Mouse (Mus musculus): Measurements from ENCODE around the gene Nelfe.
A peak's percentile ranks its signal among the peaks of the same experiment; 100 is the strongest.
"Not testable (repeated sequence)": the region's sequence is repeated elsewhere in the genome, so short reads cannot be mapped to it uniquely, and the experiment has no call there.

Nelfe gene

DNA sequence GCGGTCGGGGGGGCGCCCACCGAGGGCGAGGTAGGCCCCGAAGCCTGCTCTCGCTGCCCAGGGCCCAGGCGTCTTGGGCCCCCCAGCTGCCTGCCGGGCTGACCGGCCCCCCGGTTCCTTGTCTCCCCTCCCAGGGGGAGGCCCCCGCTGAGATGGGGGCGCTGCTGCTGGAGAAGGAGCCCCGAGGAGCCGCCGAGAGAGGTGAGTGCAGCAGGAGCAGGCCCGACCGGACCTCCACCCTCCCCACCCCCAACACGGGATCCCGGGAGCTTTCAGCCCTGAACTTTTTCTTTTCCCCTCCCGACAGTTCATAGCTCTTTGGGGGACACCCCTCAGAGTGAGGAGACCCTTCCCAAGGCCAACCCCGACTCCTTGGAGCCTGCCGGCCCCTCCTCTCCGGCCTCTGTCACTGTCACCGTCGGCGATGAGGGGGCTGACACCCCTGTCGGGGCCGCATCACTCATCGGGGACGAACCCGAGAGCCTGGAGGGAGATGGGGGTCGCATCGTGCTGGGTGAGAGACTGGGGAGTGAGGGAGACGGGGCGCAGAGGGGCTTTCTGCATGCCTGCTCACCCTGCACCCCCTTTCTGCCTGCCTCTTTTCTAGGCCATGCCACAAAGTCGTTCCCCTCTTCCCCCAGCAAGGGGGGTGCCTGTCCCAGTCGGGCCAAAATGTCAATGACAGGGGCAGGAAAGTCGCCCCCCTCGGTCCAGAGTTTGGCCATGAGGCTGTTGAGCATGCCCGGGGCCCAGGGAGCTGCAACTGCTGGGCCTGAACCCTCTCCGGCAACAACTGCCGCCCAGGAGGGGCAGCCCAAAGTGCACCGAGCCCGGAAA is 49.1 kb downstream of the Nelfe start:
- TF ChIP-seq NANOG (IDR thresholded peaks at IDR 0.05; ENCODE audit: borderline replicate concordance, low read length) (no peak), CTCF (conservative IDR thresholded peaks at IDR 0.05; ENCODE audit: low read length) (no peak), POU5F1 (IDR thresholded peaks at IDR 0.05; ENCODE audit: borderline replicate concordance, low read length) (no peak)
- H3K4me3 ChIP-seq (replicated peaks; ENCODE audit: low read length), result peak overlapping the region; percentile 92
- H3K9me3 ChIP-seq (ENCODE audit: low read length), result no peaks in the 10 kb centered on the region
- H3K4me1 ChIP-seq (replicated peaks; ENCODE audit: low read depth, low read length), result peaks cover 70% of the 10 kb centered on the region
- H3K27me3 ChIP-seq (ENCODE audit: insufficient read depth, low read length), result 0 out of 2 replicates have a peak, but pooled peaks cover 4% of the 10 kb centered on the region
- H3K36me3 ChIP-seq (ENCODE audit: insufficient read depth, low read length), result peaks cover 40% of the 10 kb centered on the region

DNA sequence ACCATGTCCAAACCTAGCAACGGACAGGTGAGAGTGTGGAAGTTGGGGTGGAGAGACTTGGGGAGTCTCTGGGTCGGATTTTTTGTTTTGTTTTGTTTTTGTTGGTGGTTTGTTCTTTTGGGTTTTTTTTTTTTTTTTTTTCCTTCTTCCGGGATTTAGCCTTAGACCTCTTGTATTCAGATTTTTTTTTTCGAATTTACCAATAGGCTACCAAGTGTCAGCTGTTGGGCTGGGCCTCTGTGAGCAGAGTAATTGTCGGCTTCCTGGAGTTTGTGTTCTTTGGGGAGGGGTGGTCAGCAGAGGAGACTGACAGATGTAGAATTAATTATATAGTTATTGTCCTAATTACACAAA is 49.7 kb downstream of the Nelfe start:
- Histone ChIP-seq H3K9me3 (ENCODE audit: low read length) (no peaks in the 10 kb centered on the region), H3K4me3 (replicated peaks; ENCODE audit: low read length) (peak overlapping the region; percentile 92), H3K4me1 (replicated peaks; ENCODE audit: low read depth, low read length) (peaks cover 76% of the 10 kb centered on the region), H3K36me3 (ENCODE audit: insufficient read depth, low read length) (peaks cover 46% of the 10 kb centered on the region), H3K27me3 (ENCODE audit: insufficient read depth, low read length) (0 out of 2 replicates have a peak, but pooled peaks cover 4% of the 10 kb centered on the region)
- TF ChIP-seq NANOG (IDR thresholded peaks at IDR 0.05; ENCODE audit: borderline replicate concordance, low read length) (no peak), CTCF (conservative IDR thresholded peaks at IDR 0.05; ENCODE audit: low read length) (no peak), POU5F1 (IDR thresholded peaks at IDR 0.05; ENCODE audit: borderline replicate concordance, low read length) (no peak)

DNA sequence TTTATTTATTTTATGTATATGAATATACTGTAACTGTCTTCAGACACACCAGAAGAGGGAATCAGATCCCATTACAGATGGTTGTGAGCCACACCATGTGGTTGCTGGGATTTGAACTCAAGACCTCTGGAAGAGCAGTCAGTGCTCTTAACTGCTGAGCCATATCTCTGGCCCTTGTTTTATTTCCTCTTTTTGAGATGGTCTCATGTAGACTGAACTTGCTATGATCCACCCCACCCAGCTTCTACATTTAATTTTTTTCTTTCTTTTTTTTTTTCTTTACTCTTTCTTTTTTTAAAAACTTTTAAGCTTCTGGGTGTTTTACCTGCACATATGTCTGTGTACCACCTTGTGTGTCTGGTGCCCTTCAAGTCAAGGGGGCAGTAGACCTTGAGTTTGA is 50.6 kb downstream of the Nelfe start:
- H3K4me3 ChIP-seq (replicated peaks; ENCODE audit: low read length); H3K9me3 ChIP-seq (ENCODE audit: low read length); H3K27me3 ChIP-seq (ENCODE audit: insufficient read depth, low read length): not testable (repeated sequence)
- peaks cover 77% of the 10 kb centered on the region for H3K4me1 ChIP-seq (replicated peaks; ENCODE audit: low read depth, low read length)
- H3K36me3 ChIP-seq (ENCODE audit: insufficient read depth, low read length), result peaks cover 51% of the 10 kb centered on the region

DNA sequence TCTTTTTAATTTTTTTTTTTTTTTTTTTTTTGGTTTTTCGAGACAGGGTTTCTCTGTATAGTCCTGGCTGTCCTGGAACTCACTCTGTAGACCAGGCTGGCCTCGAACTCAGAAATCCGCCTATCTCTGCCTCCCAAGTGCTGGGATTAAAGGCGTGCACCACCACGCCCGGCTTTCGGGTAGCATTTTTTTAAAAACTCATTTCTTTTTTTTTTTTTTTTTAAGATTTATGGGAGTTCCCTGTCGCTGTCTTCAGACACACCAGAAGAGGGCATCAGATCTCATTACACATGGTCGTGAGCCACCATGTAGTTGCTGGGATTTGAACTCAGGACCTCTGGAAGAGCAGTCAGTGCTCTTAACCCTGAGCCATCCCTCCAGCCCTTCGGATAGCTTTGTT is 51.8 kb downstream of the Nelfe start:
- Histone ChIP-seq H3K4me1 (replicated peaks; ENCODE audit: low read depth, low read length) (peaks cover 78% of the 10 kb centered on the region), H3K36me3 (ENCODE audit: insufficient read depth, low read length) (peaks cover 57% of the 10 kb centered on the region), H3K4me3 (replicated peaks; ENCODE audit: low read length) (0 out of 2 replicates have a peak overlapping the region, but pooled peaks have one; percentile 46)
- H3K27me3 ChIP-seq (ENCODE audit: insufficient read depth, low read length); H3K9me3 ChIP-seq (ENCODE audit: low read length): not testable (repeated sequence)

DNA sequence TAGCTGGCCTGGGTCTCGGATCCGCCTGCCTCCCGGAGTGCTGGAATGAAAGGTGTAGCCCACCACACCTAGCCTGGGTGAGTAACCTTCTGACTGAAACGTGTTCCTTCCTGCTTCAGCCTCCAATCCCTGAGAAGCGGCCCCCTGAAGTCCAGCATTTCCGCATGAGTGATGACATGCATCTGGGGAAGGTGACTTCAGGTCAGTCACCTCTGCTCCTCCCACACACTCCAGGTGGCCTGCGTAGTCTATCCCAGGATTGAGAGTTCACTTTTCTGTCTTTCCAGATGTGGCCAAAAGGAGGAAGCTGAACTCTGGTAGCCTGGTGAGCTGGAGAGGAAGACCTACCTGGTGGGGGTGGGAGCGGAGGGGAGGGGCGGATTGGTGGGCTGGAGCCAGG is 52.7 kb downstream of the Nelfe start:
- H3K36me3 ChIP-seq (ENCODE audit: insufficient read depth, low read length), result peaks cover 67% of the 10 kb centered on the region
- H3K9me3 ChIP-seq (ENCODE audit: low read length), result no peaks in the 10 kb centered on the region
- H3K4me3 ChIP-seq (replicated peaks; ENCODE audit: low read length), result peak overlapping the region; percentile 46
- TF ChIP-seq NANOG (IDR thresholded peaks at IDR 0.05; ENCODE audit: borderline replicate concordance, low read length), result no peak
- TF ChIP-seq POU5F1 (IDR thresholded peaks at IDR 0.05; ENCODE audit: borderline replicate concordance, low read length), result no peak
- no peak for TF ChIP-seq CTCF (conservative IDR thresholded peaks at IDR 0.05; ENCODE audit: low read length)
- H3K4me1 ChIP-seq (replicated peaks; ENCODE audit: low read depth, low read length), result peaks cover 79% of the 10 kb centered on the region
- no peaks in the 10 kb centered on the region for H3K27me3 ChIP-seq (ENCODE audit: insufficient read depth, low read length)

All from E14TG2a.4 (cell line).